Mouse (Mus musculus): Measurements from ENCODE around the gene Elfn2. TPM values are rescaled to one million over a fixed set of nuclear protein-coding genes. Genes with fewer than 3 reads are reported as not detected.

The Elfn2 gene
- under 1 TPM; 0.05 to 0.99 TPM for polyA plus RNA-seq (2017; shearing (Covaris generic))

DNA sequence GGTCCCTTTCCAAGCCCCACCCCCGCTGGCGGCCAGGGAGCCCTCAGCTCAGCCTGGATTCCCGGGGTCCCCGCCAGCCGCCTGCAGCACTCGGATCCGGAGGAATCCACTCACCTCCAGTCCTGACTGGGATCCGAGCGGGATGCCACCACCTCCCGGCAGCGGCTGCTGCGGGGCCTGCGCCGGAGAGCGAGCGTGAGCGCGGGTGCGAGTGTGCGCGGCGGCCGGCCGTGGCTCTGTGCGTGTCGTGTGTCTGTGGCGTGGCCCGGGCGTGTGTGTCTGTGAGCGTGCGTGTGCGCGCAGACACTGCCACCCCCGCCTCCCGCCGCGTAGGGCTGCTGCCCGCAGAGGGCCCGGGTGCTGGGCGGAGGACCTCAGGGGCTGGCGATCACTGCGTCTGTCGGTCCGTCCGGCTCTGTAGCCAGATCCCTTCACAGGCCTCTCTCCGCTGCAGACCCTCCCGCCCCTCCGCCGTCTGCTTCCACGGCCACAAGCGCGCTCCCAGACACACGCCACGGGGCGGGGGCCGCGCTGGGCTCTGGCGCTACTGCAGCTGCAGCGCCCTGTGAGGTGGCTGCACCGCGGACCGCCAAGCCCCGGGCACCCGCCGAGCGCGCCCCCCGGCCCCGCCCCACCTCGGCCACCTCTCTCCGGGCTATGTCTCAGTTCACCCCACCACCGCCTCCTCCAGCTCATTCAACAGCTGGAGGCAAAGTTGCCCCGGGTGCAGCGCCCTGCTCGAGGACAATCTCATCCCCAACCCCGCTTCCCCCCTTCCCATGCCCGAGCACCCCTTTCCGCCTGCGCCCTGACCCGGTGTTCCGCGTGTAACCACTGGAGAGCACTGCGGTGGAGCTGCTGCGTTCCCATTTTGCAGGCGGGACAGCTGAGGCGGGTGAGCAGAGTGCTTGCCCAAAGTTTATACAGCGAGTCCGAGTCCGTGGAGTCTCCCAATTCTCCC lies at the start of gene Elfn2:
Gene Elfn2, minus strand, starts transcription at position 482 of the 961 bp plus-strand sequence.

Other genes with a start within 250 kb of the Elfn2 start
- gene Il2rb, start 223.5 kb downstream of the Elfn2 start, polyA plus RNA-seq (2017; shearing (Covaris generic)), result 1,000 to 10,000 TPM in 1 of 2 experiments, 100 to 1,000 TPM in 1; 363 to 1,113 TPM
- 10 to 100 TPM in 1 of 2 experiments, under 1 TPM in 1; 0.47 to 10.7 TPM for gene C1qtnf6, start 187.4 kb downstream of the Elfn2 start, polyA plus RNA-seq (2017; shearing (Covaris generic))
- not detected for gene Sstr3, start 174.1 kb downstream of the Elfn2 start, polyA plus RNA-seq (2017; shearing (Covaris generic))
- 1,000 to 10,000 TPM; 2,622 to 2,716 TPM for gene Rac2, start 146.0 kb downstream of the Elfn2 start, polyA plus RNA-seq (2017; shearing (Covaris generic))
- 100 to 1,000 TPM; 314 to 394 TPM for gene Cyth4, start 121.7 kb downstream of the Elfn2 start, polyA plus RNA-seq (2017; shearing (Covaris generic))
- 100 to 1,000 TPM; 125 to 169 TPM for gene Mfng, start 54.7 kb upstream of the Elfn2 start, polyA plus RNA-seq (2017; shearing (Covaris generic))
- under 1 TPM; 0.39 to 0.80 TPM for gene Card10, start 84.3 kb upstream of the Elfn2 start, polyA plus RNA-seq (2017; shearing (Covaris generic))
- under 1 TPM in 1 of 2 experiments, not detected in 1; 0.47 TPM for gene Cdc42ep1, start 123.9 kb upstream of the Elfn2 start, polyA plus RNA-seq (2017; shearing (Covaris generic))
- not detected for gene Lgals2, start 136.8 kb upstream of the Elfn2 start, polyA plus RNA-seq (2017; shearing (Covaris generic))
- gene Gga1, start 158.4 kb upstream of the Elfn2 start, polyA plus RNA-seq (2017; shearing (Covaris generic)), result 10 to 100 TPM; 65.1 to 85.6 TPM
- 1 to 10 TPM in 1 of 2 experiments, under 1 TPM in 1; 0.51 to 2.8 TPM for gene Gm49510, start 180.9 kb upstream of the Elfn2 start, polyA plus RNA-seq (2017; shearing (Covaris generic))
- 100 to 1,000 TPM; 194 to 241 TPM for gene Sh3bp1, start 181.0 kb upstream of the Elfn2 start, polyA plus RNA-seq (2017; shearing (Covaris generic))
- gene Pdxp, start 195.1 kb upstream of the Elfn2 start, polyA plus RNA-seq (2017; shearing (Covaris generic)), result 10 to 100 TPM; 27.2 to 27.9 TPM
- 100 to 1,000 TPM; 406 to 488 TPM for gene Lgals1, start 208.0 kb upstream of the Elfn2 start, polyA plus RNA-seq (2017; shearing (Covaris generic))
- 10 to 100 TPM; 44.7 to 55.2 TPM for gene Nol12, start 216.2 kb upstream of the Elfn2 start, polyA plus RNA-seq (2017; shearing (Covaris generic))
- gene Triobp, start 229.0 kb upstream of the Elfn2 start, polyA plus RNA-seq (2017; shearing (Covaris generic)), result 100 to 1,000 TPM in 1 of 2 experiments, 10 to 100 TPM in 1; 88.2 to 119 TPM